Mouse (Mus musculus) kidney, postnatal 0 days (tissue): ENCODE results near the gene Cmtm6. TPM values are rescaled to one million over a fixed set of nuclear protein-coding genes. Genes with fewer than 3 reads are reported as not detected.

ENCODE experiments used
- ATAC-seq: fragments of 200-750 bp; cut with Nextera tagmentation; replicated peaks from 2 replicates; pipeline ENCODE4 v1.8.0; 2017; ENCODE audit warnings: low read depth, moderate number of reproducible peaks, moderate TSS enrichment, moderate library complexity; ENCODE audit not compliant: low FRiP score
- DNase-seq: peaks from one replicate; pipeline ENCODE4 v3.0.0-alpha.2; 2016; ENCODE audit warnings: low spot score
- H3K27ac ChIP-seq: fragments of 300-500 bp; sonication (generic); 2 replicates; pipeline ENCODE4 v1.5.1; 2014; ENCODE audit warnings: mild to moderate bottlenecking
- H3K27me3 ChIP-seq: fragments of 300-500 bp; sonication (generic); 2 replicates; pipeline ENCODE4 v1.6.1; 2014; ENCODE audit warnings: low read length, mixed read lengths; ENCODE audit not compliant: insufficient read depth
- H3K36me3 ChIP-seq: fragments of 300-500 bp; sonication (generic); 2 replicates; pipeline ENCODE4 v1.6.1; 2014; ENCODE audit warnings: low read length, mixed read lengths; ENCODE audit not compliant: insufficient read depth
- H3K4me1 ChIP-seq: fragments of 300-500 bp; sonication (generic); replicated peaks from 2 replicates; pipeline ENCODE4 v1.6.1; 2014; ENCODE audit warnings: antibody characterized with exemption, low read length, mixed read lengths; ENCODE audit not compliant: insufficient read depth
- H3K4me2 ChIP-seq: fragments of 300-500 bp; sonication (generic); 2 replicates; pipeline ENCODE4 v1.6.1; 2014; ENCODE audit warnings: mild to moderate bottlenecking, low read length, moderate library complexity, mixed read lengths
- H3K4me3 ChIP-seq: fragments of 300-500 bp; sonication (generic); replicated peaks from 2 replicates; pipeline ENCODE4 v1.5.1; 2014; ENCODE audit warnings: low read depth, low read length
- H3K9ac ChIP-seq: fragments of 300-500 bp; sonication (generic); 2 replicates; pipeline ENCODE4 v1.6.1; 2014; ENCODE audit warnings: low read depth, low read length
- H3K9me3 ChIP-seq: fragments of 300-500 bp; sonication (generic); replicated peaks from 2 replicates; pipeline ENCODE4 v1.6.1; 2016; ENCODE audit warnings: low read length, inconsistent platforms, mixed read lengths
- CTCF ChIP-seq: IDR thresholded peaks from 2 replicates; pipeline ENCODE4 v1.5.1; 2016; ENCODE audit warnings: antibody characterized with exemption, low read depth, mild to moderate bottlenecking, moderate library complexity
- WGBS: fragments of 180-500 bp; shearing (Covaris S2); extraction: QIAGEN DNeasy Blood & Tissue Kit; methylation state at CpG from one replicate; pipeline ENCODE4 v1.1.7; 2014; 5-methylcytosine and 5-hydroxymethylcytosine counted together
- polyA plus RNA-seq: library from polyadenylated mRNA; unstranded; fragments of >200 nt; fragmentation: Nextera tagmentation; extraction: Ambion mirVana; gene quantifications from 2 replicates; pipeline ENCODE4 v1.2.1, GENCODE M21; 2015

Cmtm6 gene
- 64.5 and 70.3 TPM in 2 replicates for polyA plus RNA-seq

- DNase-seq (peak; percentile 99), ATAC-seq (peak; percentile 90)
- peaks cover 9% of the 10 kb centered on the region for H3K4me1 ChIP-seq
- peak within 1 kb of the TSS; percentile 88 for H3K27ac ChIP-seq
- peak; percentile 69 for TF ChIP-seq CTCF
- H3K27me3 ChIP-seq: no peaks in the 10 kb centered on the region
- WGBS: under 1% methylated on average over 53 of the region's 53 CpGs
- H3K9ac ChIP-seq: peak within 1 kb of the TSS; percentile 78
- H3K4me2 ChIP-seq: peak within 1 kb of the TSS; percentile 61
- H3K4me3 ChIP-seq: peak within 1 kb of the TSS; percentile 69
- no peaks in the 10 kb centered on the region for H3K36me3 ChIP-seq
- no peaks in the 10 kb centered on the region for H3K9me3 ChIP-seq
Observed at GRCm38 (mm10) chr9:114731011-114731755, at the start of gene Cmtm6. Gene Cmtm6, plus strand, starts transcription at chr9:114731116.

- no peak for DNase-seq
- TF ChIP-seq CTCF: no peak
- ATAC-seq: no peak
- Histone ChIP-seq H3K27me3 (no peaks in the 10 kb centered on the region), H3K4me3 (no peak overlapping the region), H3K36me3 (no peaks in the 10 kb centered on the region), H3K27ac (no peak overlapping the region), H3K9ac (no peak overlapping the region), H3K9me3 (no peaks in the 10 kb centered on the region), H3K4me2 (no peak overlapping the region), H3K4me1 (no peaks in the 10 kb centered on the region)
- WGBS: 75% methylated on average over 4 of the region's 4 CpGs
Observed at GRCm38 (mm10) chr9:114682193-114682592, 48.7 kb upstream of the Cmtm6 start.

- Histone ChIP-seq H3K27ac (no peak overlapping the region), H3K4me3 (no peak overlapping the region), H3K9me3 (no peaks in the 10 kb centered on the region), H3K27me3 (no peaks in the 10 kb centered on the region), H3K36me3 (no peaks in the 10 kb centered on the region), H3K4me2 (no peak overlapping the region), H3K4me1 (peaks cover 11% of the 10 kb centered on the region), H3K9ac (no peak overlapping the region)
- ATAC-seq: no peak
- no peak for TF ChIP-seq CTCF
- 87% methylated on average over 7 of the region's 7 CpGs for WGBS
- no peak for DNase-seq
Observed at GRCm38 (mm10) chr9:114686245-114686644, 44.7 kb upstream of the Cmtm6 start.

GRCm38 (mm10) chr9:114687639-114688038 is 43.3 kb upstream of the Cmtm6 start:
- no peak for TF ChIP-seq CTCF
- Histone ChIP-seq H3K4me2 (peak overlapping the region; percentile 80), H3K4me3 (peak overlapping the region; percentile 98), H3K27me3 (no peaks in the 10 kb centered on the region), H3K27ac (no peak overlapping the region), H3K9me3 (no peaks in the 10 kb centered on the region), H3K9ac (peak overlapping the region; percentile 98; the same call in 1 of the 2 replicates), H3K36me3 (peaks cover 4% of the 10 kb centered on the region; the same call in 1 of the 2 replicates), H3K4me1 (peaks cover 11% of the 10 kb centered on the region)
- ATAC-seq (no peak), DNase-seq (no peak)
- 81% methylated on average over 13 of the region's 13 CpGs for WGBS

- ATAC-seq: peak; percentile 94
- H3K4me1 ChIP-seq: peaks cover 11% of the 10 kb centered on the region
- TF ChIP-seq CTCF: no peak
- under 1% methylated on average over 56 of the region's 57 CpGs for WGBS
- H3K9me3 ChIP-seq: no peaks in the 10 kb centered on the region
- peak within 1 kb of the TSS; percentile 98 for H3K9ac ChIP-seq
- no peaks in the 10 kb centered on the region for H3K27me3 ChIP-seq
- H3K36me3 ChIP-seq: peaks cover 4% of the 10 kb centered on the region; the same call in 1 of the 2 replicates
- H3K4me3 ChIP-seq: peak within 1 kb of the TSS; percentile 98
- peak within 1 kb of the TSS; percentile 80 for H3K4me2 ChIP-seq
- peak within 1 kb of the TSS; percentile 94 for H3K27ac ChIP-seq
- peak; percentile 97 for DNase-seq
Observed at GRCm38 (mm10) chr9:114688252-114688952, 42.5 kb upstream of the Cmtm6 start, which contains the start of gene Dync1li1. Gene Dync1li1, plus strand, starts transcription at chr9:114688790.

GRCm38 (mm10) chr9:114688953-114689407 is 41.9 kb upstream of the Cmtm6 start:
- 0% methylated on average over 46 of the region's 50 CpGs for WGBS
- Histone ChIP-seq H3K9me3 (no peaks in the 10 kb centered on the region), H3K36me3 (peaks cover 4% of the 10 kb centered on the region; the same call in 1 of the 2 replicates), H3K4me3 (peak overlapping the region; percentile 98), H3K9ac (peak overlapping the region; percentile 98), H3K27ac (peak overlapping the region; percentile 94), H3K27me3 (no peaks in the 10 kb centered on the region), H3K4me2 (peak overlapping the region; percentile 80), H3K4me1 (peaks cover 11% of the 10 kb centered on the region)
- TF ChIP-seq CTCF: no peak
- ATAC-seq (peak; percentile 65), DNase-seq (peak; percentile 61)
